Mouse (Mus musculus): ENCODE data around the gene Shroom1.

Shroom1 gene

DNA sequence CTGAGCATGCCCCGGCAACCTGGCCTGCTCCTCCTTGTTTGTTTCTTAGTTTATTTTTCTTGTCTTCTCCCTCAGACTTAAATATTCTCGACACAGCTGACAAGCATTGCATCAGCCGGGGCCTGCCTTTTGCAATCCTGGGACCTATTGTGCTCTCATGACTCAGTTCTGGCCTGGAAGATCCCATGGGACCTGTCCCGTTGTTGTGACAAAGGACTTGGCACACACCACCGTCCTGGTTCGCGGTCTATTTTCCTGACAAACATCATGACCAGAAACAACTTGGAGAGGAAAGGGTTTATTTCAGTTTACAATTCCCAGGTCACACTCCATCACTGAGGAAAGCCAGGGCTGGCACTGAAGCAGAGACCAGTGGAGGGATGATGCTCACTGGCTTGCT lies 51.1 kb downstream of the Shroom1 start:
- no peak for DNase-seq (ENCODE audit: low spot score in 2 of 2)

DNA sequence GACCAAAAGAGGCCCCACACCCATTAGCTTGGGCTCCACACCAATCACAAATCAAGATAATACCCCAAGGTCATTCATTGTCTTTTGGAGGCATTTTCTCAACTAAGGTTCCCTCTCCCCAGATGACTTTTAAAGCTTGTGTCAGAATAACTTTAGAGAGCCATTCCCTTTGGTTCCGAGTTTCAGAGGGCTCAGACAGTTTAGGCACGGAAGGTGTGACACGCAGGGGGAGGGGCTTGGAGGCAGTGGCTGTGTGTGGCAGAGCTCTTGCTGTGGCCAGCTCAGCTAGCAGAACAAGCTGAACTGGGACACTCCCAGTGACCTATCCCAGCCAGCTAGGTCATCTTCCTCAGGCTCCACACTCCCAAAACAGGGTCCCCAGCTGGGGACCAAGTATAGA lies 51.6 kb downstream of the Shroom1 start:
- no peak for DNase-seq (ENCODE audit: low spot score in 2 of 2)

GRCm38 (mm10) chr11:53510351-53510750 lies 53.3 kb downstream of the Shroom1 start:
- DNase-seq (ENCODE audit: low spot score in 2 of 2): no peak

DNA sequence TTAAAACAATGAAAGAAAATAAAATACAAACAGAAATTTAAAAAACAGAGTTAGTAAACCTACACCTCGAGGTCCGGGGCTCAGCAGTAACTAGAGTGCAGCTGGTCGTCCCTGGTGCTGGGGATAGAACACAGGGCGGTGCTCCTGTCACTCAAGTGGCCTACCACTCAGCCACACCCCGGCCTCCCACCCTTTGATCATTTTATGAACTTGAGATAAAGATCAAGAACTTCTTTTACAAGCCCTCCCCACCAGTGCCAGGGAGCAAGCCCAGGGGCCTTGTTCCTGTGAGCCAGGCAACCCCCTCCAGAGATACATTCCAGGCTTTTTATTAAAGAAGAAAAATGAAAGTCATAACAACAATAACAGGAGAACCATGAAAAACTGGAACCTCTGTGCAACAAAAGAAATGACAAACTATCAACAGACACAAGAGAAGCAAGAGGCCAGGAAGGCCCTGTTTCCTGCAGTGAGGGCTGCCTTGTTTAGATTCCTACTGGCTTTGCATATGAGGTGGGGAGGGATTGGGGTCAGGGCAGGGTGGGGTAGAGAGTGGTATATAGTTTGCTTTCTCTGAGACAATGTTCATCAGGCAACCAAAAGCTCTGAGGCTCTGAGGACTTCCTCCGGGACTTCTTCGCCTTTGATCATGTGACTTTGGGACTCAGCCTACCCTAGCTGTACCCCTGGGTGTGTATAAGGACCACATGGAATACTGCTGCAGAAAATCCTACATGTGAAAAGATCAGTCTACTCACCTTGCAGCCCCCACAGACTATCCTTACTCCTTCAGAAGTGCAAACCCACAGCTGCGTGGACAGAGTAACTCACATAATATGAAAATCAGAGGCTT lies 60.0 kb downstream of the Shroom1 start:
- peak in 1 of 2 experiments; percentile 43 for DNase-seq (ENCODE audit: low spot score in 2 of 2)

All from spleen, postnatal 10 days (tissue).